Mouse (Mus musculus) hindbrain, embryonic 11.5 days (tissue): Measurements from ENCODE around the gene Vmn1r54. TPM values are rescaled to one million over a fixed set of nuclear protein-coding genes. Genes with fewer than 3 reads are reported as not detected.
"Not testable (repeated sequence)": the region's sequence is repeated elsewhere in the genome, so short reads cannot be mapped to it uniquely, and the experiment has no call there.

Experiments
- ATAC-seq: fragments of 200-750 bp; cut with Nextera tagmentation; 2 replicates; pipeline ENCODE4 v1.8.0; 2017; ENCODE audit warnings: mild to moderate bottlenecking, moderate TSS enrichment, moderate library complexity; ENCODE audit not compliant: low FRiP score
- DNase-seq: peaks from one replicate; pipeline ENCODE4 v3.0.0-alpha.2; 2015; ENCODE audit warnings: low spot score
- H3K27ac ChIP-seq: fragments of 300-500 bp; sonication (generic); 2 replicates; pipeline ENCODE4 v1.5.1; 2014; ENCODE audit warnings: mild to moderate bottlenecking, low read depth, low read length
- H3K27me3 ChIP-seq: fragments of 300-500 bp; sonication (generic); 2 replicates; pipeline ENCODE4 v1.6.1; 2014; ENCODE audit warnings: mild to moderate bottlenecking, low read length, moderate library complexity, mixed read lengths; ENCODE audit not compliant: control insufficient read depth, insufficient read depth
- H3K36me3 ChIP-seq: fragments of 300-500 bp; sonication (generic); 2 replicates; pipeline ENCODE4 v1.6.1; 2014; ENCODE audit warnings: mild to moderate bottlenecking, low read length, moderate library complexity, mixed read lengths; ENCODE audit not compliant: control insufficient read depth, insufficient read depth
- H3K4me1 ChIP-seq: fragments of 300-500 bp; sonication (generic); replicated peaks from 2 replicates; pipeline ENCODE4 v1.6.1; 2014; ENCODE audit warnings: low read length, mixed read lengths; ENCODE audit not compliant: control insufficient read depth, insufficient read depth
- H3K4me2 ChIP-seq: fragments of 300-500 bp; sonication (generic); replicated peaks from 2 replicates; pipeline ENCODE4 v1.6.1; 2014; ENCODE audit warnings: mild to moderate bottlenecking, low read depth, low read length
- H3K4me3 ChIP-seq: fragments of 300-500 bp; sonication (generic); 2 replicates; pipeline ENCODE4 v1.5.1; 2014; ENCODE audit warnings: low read depth, low read length
- H3K9ac ChIP-seq: fragments of 300-500 bp; sonication (generic); 2 replicates; pipeline ENCODE4 v1.6.1; 2014; ENCODE audit warnings: low read depth, low read length
- H3K9me3 ChIP-seq: fragments of 300-500 bp; sonication (generic); 2 replicates; pipeline ENCODE4 v1.6.1; 2016; ENCODE audit warnings: low read length; ENCODE audit not compliant: control insufficient read depth
- WGBS: fragments of 180-500 bp; shearing (Covaris S2); extraction: QIAGEN DNeasy Blood & Tissue Kit; methylation state at CpG from one replicate; pipeline ENCODE4 v1.1.7; 2014; 5-methylcytosine and 5-hydroxymethylcytosine counted together
- polyA plus RNA-seq: library from polyadenylated mRNA; unstranded; fragments of >200 nt; fragmentation: Nextera tagmentation; extraction: Ambion mirVana; gene quantifications from 2 replicates; pipeline ENCODE4 v1.2.1, GENCODE M21; 2014

Vmn1r54 gene
- polyA plus RNA-seq = not detected in 2 replicates

- Histone ChIP-seq H3K27me3 (no peaks in the 10 kb centered on the region), H3K9ac (no peak within 1 kb of the TSS), H3K4me2 (no peak within 1 kb of the TSS), H3K4me3 (no peak within 1 kb of the TSS), H3K4me1 (no peaks in the 10 kb centered on the region), H3K36me3 (no peaks in the 10 kb centered on the region), H3K9me3 (no peaks in the 10 kb centered on the region), H3K27ac (no peak within 1 kb of the TSS)
- ATAC-seq (no peak), DNase-seq (no peak)
- WGBS = 81% methylated on average over 1 of the region's 1 CpGs
Observed at GRCm38 (mm10) chr6:90246000-90246399, at the start of gene Vmn1r54. Vmn1r54 (plus strand) TSS chr6:90246300.

DNA sequence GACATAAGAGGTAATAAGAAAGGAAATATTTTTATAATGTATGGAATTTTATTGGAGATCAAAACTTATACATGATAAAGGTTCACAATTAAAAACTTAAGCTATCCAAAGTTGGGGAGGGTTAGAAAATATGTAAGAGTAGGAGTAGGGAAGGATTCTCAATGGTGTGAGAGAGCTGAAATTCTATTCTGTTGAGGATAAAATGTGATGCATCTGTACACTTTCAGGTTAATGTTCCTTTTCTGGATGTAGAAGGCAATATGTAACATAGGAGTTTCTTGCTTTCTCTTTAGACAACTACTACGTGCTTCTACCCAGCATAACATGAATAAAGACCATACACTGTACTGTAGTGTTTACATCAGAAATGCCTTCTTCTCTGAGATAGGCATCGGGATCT, 43.6 kb upstream of the Vmn1r54 start, which contains the start of gene V1ra8:
TSS of gene V1ra8 (plus strand) at position 301 of the 400 bp plus-strand sequence.
- not testable (repeated sequence) for H3K4me2 ChIP-seq, DNase-seq, H3K27ac ChIP-seq, H3K4me3 ChIP-seq, H3K36me3 ChIP-seq, H3K9ac ChIP-seq, H3K9me3 ChIP-seq, ATAC-seq, H3K27me3 ChIP-seq, H3K4me1 ChIP-seq
- 68% methylated on average over 1 of the region's 2 CpGs for WGBS

DNA sequence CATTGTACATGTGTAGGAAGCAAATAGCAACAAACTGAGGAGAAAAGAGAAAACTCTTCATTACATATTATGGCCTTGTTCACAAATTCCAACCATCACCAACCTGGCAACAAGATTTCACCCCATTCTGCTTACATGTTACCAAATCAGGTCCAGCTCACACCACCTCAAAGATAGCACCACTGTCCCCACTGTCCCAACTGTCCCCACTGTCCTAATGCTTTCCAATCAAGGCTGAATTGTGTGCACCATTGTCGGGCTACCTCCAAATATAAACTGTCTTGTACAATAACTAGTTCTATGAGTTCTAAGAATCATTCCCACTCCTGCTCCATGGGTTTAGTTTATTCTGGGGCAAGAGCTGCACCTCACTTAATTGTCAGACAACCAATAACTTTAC, 21.8 kb upstream of the Vmn1r54 start, which contains the start of gene Vmn1r53:
TSS of gene Vmn1r53 (minus strand) at position 101 of the 400 bp plus-strand sequence.
- Histone ChIP-seq H3K4me2 (no peak within 1 kb of the TSS), H3K4me1 (no peaks in the 10 kb centered on the region), H3K9me3 (0 out of 2 replicates have a peak, but pooled peaks cover 2% of the 10 kb centered on the region), H3K4me3 (no peak within 1 kb of the TSS), H3K27me3 (no peaks in the 10 kb centered on the region), H3K9ac (no peak within 1 kb of the TSS), H3K36me3 (no peaks in the 10 kb centered on the region), H3K27ac (no peak within 1 kb of the TSS)
- ATAC-seq (no peak), DNase-seq (no peak)
- WGBS = 89% methylated on average over 1 of the region's 1 CpGs

- H3K36me3 ChIP-seq, DNase-seq, H3K4me2 ChIP-seq, H3K27ac ChIP-seq, H3K9me3 ChIP-seq, H3K27me3 ChIP-seq, H3K4me1 ChIP-seq, ATAC-seq, H3K4me3 ChIP-seq, H3K9ac ChIP-seq: not testable (repeated sequence)
- 94% methylated on average over 4 of the region's 4 CpGs for WGBS
Observed at GRCm38 (mm10) chr6:90232114-90232513, 14.0 kb upstream of the Vmn1r54 start.

GRCm38 (mm10) chr6:90232681-90233080, 13.4 kb upstream of the Vmn1r54 start:
- H3K4me2 ChIP-seq = no peak overlapping the region
- 0 out of 2 replicates have a peak, but pooled peaks cover 2% of the 10 kb centered on the region for H3K9me3 ChIP-seq
- whole genome bisulfite sequencing = 63% methylated on average over 27 of the region's 27 CpGs
- DNase-seq (no peak), ATAC-seq (no peak)
- no peak overlapping the region for H3K27ac ChIP-seq
- no peak overlapping the region for H3K4me3 ChIP-seq
- no peak overlapping the region for H3K9ac ChIP-seq
- no peaks in the 10 kb centered on the region for H3K27me3 ChIP-seq
- H3K36me3 ChIP-seq = no peaks in the 10 kb centered on the region
- H3K4me1 ChIP-seq = no peaks in the 10 kb centered on the region

DNA sequence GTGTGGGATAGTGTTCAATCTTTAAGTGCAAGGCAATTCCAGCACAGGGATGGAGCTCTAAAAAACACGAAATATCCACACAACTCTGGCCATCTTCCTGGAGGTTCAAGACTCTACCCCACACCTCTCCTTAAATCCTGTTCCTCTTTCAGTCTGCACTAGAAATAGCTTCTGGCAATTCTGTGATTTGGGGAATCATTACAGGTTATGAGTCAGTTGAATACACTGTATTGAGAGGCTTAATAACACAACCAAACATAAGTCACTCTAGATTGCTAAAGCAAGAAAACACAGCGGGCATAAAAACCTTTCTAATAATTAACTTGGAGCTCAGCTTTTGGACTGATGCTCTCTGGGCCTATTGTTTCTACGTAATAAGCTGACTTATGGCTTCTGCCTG, 2.1 kb upstream of the Vmn1r54 start:
- no peaks in the 10 kb centered on the region for H3K36me3 ChIP-seq
- no peaks in the 10 kb centered on the region for H3K4me1 ChIP-seq
- H3K27ac ChIP-seq = no peak overlapping the region
- WGBS = 78% methylated on average over 3 of the region's 3 CpGs
- H3K4me3 ChIP-seq = no peak overlapping the region
- no peaks in the 10 kb centered on the region for H3K9me3 ChIP-seq
- no peak overlapping the region for H3K9ac ChIP-seq
- no peak for DNase-seq
- no peak overlapping the region for H3K4me2 ChIP-seq
- no peaks in the 10 kb centered on the region for H3K27me3 ChIP-seq
- ATAC-seq = no peak

GRCm38 (mm10) chr6:90288265-90288664, 42.2 kb downstream of the Vmn1r54 start:
- Histone ChIP-seq H3K9me3 (no peaks in the 10 kb centered on the region), H3K36me3 (no peaks in the 10 kb centered on the region), H3K4me2 (no peak overlapping the region), H3K4me1 (no peaks in the 10 kb centered on the region), H3K4me3 (no peak overlapping the region), H3K27ac (no peak overlapping the region), H3K27me3 (no peaks in the 10 kb centered on the region), H3K9ac (no peak overlapping the region)
- 51% methylated on average over 12 of the region's 12 CpGs for WGBS
- ATAC-seq = no peak
- no peak for DNase-seq

- no peak for DNase-seq
- no peaks in the 10 kb centered on the region for H3K27me3 ChIP-seq
- H3K27ac ChIP-seq = no peak within 1 kb of the TSS
- no peaks in the 10 kb centered on the region for H3K4me1 ChIP-seq
- H3K9me3 ChIP-seq = no peaks in the 10 kb centered on the region
- WGBS = 94% methylated on average over 1 of the region's 1 CpGs
- no peak within 1 kb of the TSS for H3K4me3 ChIP-seq
- H3K36me3 ChIP-seq = no peaks in the 10 kb centered on the region
- H3K4me2 ChIP-seq = no peak within 1 kb of the TSS
- no peak within 1 kb of the TSS for H3K9ac ChIP-seq
- ATAC-seq = no peak
Observed at GRCm38 (mm10) chr6:90300919-90301318, 54.8 kb downstream of the Vmn1r54 start, which contains the start of gene BC048671. BC048671 (plus strand) TSS chr6:90301219.

- H3K27ac ChIP-seq = no peak overlapping the region
- DNase-seq = no peak
- H3K36me3 ChIP-seq = no peaks in the 10 kb centered on the region
- ATAC-seq = no peak
- 86% methylated on average over 6 of the region's 6 CpGs for WGBS
- H3K4me1 ChIP-seq = no peaks in the 10 kb centered on the region
- no peak overlapping the region for H3K4me2 ChIP-seq
- H3K9ac ChIP-seq = no peak overlapping the region
- H3K27me3 ChIP-seq = no peaks in the 10 kb centered on the region
- 0 out of 2 replicates have a peak, but pooled peaks cover 7% of the 10 kb centered on the region for H3K9me3 ChIP-seq
- H3K4me3 ChIP-seq = no peak overlapping the region
Observed at GRCm38 (mm10) chr6:90306315-90306975, 60.3 kb downstream of the Vmn1r54 start.
